Mouse (Mus musculus) CD8-positive naive resting alpha-beta T cell, adult 2 months (primary cell): ENCODE data around the gene Them5.

Experiments used
- DNase-seq, 2 experiments: peaks; one replicate each; pipeline ENCODE4 v3.0.0; 2022; ENCODE audit warnings: low read depth in 2 of 2, low spot score in 2 of 2

The Them5 gene

DNA sequence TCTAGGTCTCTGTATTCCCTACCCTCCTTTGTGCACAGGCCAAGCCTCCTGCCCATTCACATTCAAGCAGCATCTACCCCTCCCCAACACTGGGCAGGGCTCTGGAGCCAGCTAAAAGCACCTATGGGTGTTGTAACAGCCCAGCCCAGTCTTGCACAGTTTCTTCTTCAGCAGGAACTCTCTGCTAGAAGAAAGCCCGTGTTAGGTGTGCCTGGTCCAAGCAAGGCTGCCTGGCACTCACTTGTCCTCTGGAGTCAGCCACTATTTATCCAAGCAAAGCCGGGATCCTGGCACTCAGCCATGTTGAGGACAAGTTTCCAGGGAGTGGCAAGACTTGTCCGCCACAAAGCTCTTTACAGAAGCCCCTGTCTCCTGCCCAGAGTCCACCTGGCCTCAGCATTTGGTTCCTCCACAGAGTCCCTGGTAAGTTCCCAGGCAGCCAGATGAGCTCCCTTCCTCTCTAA, at the start of gene Them5:
Gene Them5, plus strand, starts transcription at position 141 of the 464 bp plus-strand sequence.
- DNase-seq: no peak

DNA sequence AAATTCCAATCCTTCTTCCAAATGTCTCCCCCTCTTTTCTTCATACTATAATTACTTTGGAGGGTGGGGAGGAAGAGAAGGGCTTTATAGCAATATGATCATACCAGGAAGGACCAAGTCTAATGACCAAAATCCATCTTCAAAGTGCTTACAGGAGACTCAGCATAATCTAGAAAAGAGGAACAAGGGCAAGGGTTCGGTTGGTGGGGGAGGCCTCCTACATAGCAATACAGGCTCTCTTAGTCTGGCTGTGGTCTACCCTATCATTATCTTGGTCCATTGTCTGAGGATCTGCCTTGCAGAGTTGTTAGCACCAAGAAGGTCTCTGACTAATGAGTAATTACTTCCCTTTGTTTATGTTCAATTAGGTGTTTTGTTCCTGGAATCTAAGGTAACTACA, 36.4 kb upstream of the Them5 start:
- DNase-seq: no peak

DNA sequence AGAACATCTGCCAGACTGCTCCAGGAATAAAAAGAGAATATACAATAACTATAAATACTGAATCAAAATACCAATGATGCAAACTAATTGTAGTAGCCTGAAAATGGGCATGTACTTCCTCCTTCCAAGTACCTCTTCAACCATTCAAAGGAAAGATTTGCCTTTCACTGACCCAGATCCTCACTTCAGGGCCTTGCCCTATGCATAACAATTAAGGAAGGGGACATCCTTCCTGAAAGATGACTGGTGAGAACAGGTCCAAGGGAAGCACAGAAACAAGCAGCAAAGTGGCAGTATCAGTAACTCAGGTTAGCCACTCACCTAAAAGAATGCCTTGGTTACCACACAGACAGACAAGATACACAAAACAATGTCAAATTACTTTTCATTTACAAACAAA, 34.9 kb upstream of the Them5 start:
- DNase-seq: no peak

DNA sequence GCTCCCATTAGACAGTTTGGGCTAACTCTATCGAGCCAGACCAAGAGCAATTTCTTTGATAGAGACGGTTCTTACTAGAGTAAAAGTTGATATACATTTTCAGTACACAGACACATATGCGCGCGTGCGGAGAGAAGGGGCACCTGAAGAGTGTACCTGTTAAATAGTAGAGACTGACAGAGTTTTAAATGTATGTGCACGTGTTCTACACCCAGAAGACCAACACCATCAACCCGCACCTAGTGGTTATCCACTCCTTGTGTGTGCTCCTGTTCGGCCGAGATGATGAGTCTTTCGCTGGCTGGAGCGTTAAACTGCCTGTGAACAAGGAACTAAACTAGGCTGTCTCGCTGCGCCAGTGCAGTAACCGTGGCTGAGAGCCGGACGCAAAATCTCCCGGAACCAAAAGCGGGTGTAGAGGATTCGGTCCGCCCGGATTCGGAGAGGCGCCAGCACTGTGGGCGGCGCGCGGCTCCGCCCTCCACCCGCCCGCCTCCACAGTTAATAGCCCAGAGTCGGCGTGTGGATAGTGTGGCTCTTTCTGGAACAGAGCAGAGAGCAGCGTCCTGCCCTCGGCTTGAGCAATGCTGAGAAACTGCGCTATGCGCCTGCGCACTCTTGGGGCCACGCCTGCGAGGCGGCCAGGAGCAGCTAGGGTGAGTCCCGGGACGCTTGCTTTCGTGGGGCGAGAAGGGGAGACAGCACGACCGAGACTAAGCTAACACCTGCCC, 32.1 kb upstream of the Them5 start, which contains the start of gene Them4:
Gene Them4, plus strand, starts transcription at position 457 of the 731 bp plus-strand sequence.
- peak; percentile 78 for DNase-seq

DNA sequence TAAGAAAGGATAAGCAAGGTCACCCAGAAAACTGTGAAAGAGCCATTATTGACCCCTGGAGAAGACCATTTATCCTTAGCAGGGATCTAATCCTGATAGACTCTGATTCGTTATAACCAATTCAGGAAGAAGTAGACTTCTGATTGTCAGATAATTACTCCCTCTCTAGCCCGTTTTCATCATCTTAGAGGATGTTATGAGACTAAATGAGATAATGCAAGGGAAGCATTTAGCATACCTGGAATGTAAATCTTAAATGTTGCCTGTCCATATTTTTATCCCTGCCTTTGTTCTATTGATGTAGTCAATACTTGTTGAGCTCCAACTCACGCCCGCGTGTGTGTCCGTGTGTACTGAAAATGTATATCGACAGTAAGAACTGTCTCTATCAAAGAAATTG, 31.4 kb upstream of the Them5 start:
- DNase-seq: no peak

DNA sequence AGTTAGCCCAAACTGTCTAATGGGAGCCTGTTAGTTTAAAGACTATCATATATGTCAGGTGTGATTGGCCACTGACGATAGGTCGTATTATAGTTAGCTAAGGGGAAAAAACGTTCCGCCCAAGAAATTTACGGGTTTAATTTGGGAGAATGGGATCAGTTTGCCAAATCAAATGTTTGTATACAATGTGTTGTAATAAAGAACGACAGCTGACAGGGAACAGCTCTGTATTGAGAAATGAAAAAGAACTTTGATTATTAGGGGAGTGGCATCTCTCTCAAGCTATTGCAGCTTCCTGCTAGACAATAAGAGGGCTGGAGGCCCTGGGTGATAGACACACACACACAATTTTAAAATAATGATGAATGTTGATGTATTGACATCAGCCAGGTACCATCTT, 31.0 kb upstream of the Them5 start:
- DNase-seq: no peak

DNA sequence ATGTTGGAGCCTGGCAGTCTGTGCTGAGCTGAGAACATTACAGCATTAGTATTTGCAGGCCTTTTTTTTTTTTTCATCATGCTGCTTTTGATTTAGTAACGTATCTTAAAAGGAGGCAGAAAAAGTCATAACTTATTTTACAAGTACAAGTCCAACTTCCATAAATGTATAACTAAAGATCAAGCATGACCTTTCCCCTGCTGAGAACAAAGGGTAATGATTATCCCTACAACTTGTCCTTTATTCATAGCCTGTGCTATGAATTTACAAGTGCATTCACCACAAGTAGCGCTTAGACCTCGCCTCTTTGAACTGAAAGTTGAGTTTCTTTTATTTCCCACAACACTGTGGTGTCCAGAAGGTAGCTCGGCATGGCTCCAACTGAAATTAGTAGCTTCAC, 30.5 kb upstream of the Them5 start:
- no peak for DNase-seq

DNA sequence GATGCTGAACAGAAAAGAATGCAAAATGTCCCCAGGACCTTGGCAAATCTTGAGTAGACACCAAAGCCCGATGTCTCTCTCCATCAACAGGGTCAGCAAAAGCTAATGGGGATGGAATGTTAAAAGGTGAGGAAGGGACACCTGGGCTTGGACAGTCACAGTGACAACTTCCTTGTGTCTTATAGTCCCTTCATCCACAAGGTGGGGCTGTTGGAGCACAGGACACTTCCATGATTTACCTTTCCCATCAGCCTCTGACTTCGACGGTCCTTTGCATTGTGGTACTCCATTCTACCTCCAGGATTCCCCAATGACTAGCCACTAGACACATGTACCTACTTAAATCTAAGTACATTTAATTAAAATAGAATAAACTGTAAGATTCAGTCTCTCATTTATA, 13.2 kb upstream of the Them5 start:
- no peak for DNase-seq

DNA sequence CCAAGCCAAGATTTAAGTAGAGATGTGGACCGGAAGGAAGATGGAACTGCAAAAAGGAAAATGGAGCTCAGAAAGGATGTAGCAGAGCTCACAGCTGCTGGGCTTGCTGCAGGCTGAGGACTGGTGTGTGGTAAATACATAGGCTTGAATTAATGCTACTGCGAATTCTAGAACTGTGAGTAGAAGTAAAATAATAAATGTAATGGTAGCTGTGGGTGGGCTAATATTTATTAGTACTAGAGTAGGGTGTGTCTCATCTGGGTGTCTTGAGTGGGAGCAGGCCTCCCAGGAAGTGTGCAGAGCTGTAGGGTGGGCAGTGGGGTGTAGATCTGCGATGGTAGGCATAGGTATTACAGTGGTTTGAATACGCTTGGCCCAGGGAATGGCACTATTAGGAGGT, 7.5 kb upstream of the Them5 start:
- no peak for DNase-seq

DNA sequence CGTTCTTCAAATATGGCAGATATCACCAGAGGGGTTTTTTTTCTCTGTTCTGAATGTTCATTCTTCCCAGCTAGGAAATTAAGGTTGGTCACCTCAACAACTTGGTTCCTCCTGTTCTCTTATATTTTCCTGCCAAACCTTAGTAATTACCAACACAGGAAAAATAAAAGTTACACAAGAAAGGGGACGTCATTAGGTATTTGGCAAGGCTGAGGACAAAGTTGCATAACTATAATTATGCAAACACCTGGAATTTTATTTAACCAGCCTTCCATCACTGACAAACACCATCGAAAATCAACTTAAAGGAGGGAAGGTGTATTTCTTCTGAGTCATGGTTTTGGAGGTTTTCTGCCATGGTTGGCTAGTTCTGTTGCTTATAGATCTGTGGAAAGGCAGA, 3.4 kb upstream of the Them5 start:
- no peak for DNase-seq

DNA sequence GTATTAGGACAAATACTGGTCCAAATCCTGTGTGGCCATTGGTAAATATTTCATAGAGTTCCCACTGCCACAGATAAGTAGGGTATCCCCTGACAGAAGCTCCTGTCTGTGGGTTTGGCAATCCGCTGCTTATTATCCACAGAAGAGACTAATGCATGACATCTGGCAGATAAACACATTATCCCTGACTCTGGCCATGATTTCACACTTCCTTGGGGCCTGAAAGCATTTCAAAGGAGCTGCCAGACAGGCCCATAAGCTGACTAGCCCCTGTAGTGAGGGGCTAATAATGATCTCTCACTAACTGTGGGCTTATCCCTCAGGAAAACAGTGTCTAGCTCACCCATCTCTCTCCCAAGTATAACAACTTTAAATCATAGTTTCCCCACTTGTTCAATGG, 653 bp downstream of the Them5 start:
- no peak for DNase-seq

DNA sequence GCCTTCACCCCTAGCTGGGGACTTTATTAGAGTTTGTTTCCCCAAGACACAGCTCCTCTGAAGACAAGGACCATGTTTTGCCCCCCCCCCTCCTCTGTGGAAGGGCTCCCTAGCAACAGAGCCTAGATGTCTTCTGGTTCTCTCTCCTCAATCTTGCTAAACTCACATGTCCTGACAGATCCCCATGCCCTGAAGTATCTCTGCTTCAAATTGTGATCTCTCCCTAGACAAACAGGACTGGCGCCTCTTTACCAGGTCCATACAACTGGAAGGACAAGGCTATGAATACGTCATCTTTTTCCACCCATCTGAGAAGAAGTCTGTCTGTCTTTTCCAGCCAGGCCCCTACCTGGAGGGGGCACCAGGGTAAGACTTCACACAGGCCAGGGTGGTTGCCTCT, 2.3 kb downstream of the Them5 start:
- DNase-seq: no peak

DNA sequence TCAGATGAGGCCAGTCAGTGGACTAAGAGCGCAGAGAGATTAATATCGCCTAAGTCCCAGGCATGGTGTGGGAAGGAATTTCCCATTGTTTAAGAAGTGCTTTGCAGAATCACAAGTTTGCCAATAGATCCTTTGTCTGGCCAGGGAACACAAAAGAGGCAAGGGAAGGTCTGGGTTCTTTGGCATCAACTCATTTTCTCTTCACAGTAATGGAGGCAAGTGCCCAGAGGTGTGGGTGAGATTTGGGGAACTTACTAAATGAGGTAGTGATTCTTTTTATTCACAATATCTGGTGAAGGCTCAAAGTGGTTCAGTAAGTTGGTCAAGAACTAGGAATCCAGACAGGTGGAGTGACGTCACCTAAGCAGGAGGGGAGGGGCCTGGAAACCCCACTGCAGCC, 3.0 kb downstream of the Them5 start:
- DNase-seq: no peak

DNA sequence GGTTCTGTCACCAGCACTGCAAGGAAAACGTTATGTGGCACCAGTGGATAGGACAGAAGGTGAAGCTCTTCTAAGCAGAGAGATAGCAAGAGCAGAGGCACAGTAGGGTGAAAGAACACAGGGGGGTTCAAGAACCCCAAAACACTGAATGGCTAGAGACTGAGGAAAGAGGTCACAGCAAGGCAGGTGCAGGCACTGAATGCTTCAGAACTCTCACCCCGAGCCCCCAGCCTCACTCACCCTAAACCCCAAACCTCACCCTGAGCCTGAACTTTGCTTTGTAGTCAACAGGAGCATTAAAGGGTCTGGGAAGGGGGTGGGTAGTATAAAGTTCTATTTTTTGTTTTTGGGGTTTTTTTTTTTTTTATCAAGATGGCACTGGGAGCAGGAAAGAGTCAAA, 6.2 kb downstream of the Them5 start:
- no peak for DNase-seq

DNA sequence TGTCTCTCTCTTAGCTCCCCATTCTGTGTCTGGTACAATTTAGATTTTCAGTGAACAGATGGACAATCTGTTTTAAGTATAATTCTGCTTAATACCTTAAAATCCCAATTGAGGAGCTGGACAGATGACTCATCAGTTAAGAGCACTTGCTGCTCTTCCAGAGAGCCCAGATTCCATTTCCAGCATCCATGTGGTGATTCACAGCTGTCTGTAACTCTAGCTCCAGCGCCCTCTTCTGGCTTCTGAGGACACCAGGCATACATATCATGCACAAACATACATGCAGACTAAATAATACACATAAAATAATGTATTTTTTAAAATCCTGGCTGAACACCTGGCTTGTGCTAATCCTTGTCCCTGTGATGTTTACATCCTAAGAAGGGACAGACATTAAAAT, 18.9 kb downstream of the Them5 start:
- no peak for DNase-seq

DNA sequence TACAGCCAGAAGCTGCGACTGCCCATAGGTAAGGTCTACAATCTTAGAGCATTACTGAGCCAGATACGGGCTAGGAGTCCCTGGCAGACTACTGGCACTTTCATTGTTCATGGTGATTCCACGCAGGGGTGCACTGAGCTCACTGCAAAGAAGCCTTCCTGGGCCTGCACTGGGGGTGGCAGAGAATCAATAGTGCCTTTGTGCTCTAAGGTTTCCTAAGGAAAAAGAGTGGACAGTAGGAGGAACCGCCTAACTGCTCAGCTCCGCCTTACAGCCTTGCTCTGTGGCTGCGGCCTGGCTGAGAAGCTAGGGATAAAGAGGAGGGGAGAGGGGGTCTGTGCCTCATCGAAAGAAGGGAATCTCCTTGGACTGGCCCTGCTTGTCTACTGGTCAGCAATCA, 20.2 kb downstream of the Them5 start, which contains the start of gene C2cd4d:
Gene C2cd4d, plus strand, starts transcription at position 301 of the 400 bp plus-strand sequence.
- DNase-seq: no peak

DNA sequence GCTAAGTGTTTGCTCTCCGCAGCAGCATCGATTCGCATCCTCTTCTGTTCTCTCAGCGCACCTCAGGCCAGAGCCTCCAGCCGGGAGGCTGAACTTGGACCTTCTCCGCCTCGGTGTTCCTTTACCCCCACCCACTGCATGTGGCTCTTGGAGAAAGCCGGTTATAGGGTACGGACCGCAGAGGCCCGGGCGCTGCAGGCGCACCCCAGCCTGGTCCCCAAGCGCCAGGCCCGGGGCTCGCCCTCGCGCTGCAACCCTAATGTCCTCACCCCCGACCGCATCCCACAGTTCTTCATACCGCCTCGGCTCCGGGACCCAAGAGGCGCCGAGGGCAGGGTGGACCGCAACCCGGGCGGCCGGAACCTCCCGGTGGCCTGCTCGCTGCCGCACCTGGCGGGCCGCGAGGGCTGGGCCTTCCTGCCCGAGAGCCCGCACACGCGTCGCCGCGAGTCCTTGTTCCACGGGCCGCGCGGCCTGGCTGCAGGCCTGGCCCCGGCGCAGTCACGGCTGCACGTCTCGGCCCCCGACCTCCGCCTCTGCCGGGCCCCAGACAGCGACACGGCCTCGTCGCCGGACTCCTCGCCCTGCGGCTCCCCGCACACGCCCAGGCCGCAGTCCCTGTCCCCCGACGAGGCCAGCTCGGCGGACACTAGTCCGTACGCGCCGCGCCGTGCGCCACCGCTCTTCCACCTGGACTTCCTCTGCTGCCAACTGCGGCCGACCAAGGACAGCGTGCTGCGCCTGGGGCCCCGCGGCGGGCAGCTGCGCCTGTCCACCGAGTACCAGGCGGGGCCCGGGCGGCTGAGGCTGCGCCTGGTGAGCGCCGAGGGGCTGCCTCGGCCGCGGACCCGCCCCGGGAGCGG, 21.6 kb downstream of the Them5 start:
- no peak for DNase-seq

DNA sequence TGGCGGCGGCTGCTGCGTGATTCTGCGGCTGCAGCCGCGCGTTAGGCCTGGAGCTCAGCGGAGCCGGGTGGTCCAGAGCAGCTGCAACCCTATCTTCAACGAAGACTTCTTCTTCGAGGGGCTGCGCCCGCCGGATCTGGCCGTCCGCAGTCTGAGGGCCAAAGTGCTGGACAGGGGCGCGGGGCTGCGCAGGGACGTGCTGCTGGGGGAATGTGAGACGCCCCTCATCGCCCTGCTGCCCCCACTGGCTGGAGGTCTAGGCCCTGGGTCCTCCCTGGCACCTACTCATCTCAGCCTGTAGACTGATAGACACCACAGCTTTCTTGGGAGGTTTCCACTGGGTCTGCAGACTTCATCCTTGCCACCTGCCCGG, 22.2 kb downstream of the Them5 start:
- DNase-seq: no peak

DNA sequence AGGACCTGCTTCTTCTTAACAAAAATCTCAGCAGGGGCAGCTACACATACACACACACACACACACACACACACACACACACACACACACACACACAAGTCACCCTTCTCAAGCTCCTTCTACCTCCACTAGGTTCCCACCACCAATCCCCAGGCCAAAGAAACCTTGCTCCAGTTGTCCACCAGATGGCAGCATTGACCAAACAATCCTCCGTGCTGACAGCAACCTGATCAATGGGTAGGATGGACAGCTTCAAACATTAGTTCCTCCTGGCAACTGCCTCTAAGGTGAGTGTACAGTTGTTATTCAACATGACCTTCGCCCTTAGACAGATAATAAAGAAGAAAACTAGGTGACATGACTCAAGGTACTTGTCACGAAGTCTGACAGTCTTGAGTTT, 24.9 kb downstream of the Them5 start:
- DNase-seq: peak; percentile 72 to 81

DNA sequence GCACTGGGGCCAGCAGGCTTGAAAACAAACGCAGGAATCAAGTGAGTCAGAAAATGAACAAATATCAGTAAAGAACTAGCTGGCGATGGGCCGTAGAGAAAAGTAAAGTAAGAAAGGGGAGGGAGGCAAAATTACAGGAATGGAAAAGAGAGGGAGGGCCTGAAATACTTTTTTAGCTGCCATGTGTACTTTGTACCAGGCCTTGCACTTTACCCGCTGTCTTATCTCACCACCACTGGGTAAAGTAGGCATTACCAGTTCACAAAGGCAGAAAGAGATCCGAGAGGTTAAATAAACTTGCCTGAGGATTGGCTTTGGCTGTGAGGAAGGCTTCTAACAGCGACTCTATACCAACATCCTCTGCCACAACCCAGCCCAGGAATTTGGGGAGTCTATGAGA, 25.6 kb downstream of the Them5 start:
- no peak for DNase-seq

DNA sequence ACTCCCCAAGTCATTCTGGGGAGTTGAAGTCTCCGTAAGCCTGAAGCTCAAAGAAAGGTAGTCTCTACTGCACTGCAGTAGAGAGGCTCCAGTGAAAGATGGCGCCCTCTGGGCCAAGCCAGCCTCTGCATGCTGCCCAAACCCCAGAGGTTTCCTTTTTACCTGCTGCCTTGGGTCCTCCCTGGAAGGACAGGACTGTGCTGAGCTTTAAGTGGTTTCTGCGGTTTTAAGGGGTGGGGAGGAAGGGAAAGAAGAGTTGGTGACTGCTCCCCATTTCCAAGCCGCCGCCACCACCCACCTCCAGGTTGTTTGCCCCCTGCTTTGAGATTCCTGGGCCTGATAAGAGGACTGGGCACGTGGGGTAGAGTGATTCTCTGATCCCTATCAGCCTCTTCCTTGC, 26.7 kb downstream of the Them5 start:
- no peak for DNase-seq

DNA sequence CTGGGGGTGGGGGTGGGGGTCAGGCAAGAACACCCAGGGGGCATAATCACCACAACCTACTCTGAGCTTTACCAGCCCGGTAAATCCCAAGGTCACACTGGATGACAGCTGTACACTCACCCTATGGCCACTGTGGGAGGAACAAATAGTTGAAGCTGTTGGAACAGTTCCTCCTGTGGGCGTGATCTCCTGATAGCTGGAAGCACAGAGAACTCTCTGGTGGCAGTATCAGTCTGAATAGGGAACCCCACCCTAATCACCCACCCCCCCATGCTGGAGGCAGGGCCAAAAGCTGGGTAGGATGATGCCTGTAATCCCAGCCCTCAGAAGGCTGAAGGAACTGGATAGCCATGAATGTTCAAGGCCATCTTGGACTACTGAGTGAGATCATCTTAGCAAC, 27.8 kb downstream of the Them5 start:
- DNase-seq: no peak
